Mouse (Mus musculus) liver, embryonic 14.5 days (tissue): ENCODE measurements at regions not wholly inside any gene's neighbourhood (a gene's known extent, or its start where the extent isn't known, plus 50 kb on each side); places are given as distances from the start of the nearest gene placed in this dataset.

ENCODE experiments used
- ATAC-seq: fragments of 200-750 bp; cut with Nextera tagmentation; 2 replicates; pipeline ENCODE4 v1.8.0; 2017; ENCODE audit warnings: moderate number of reproducible peaks, mild to moderate bottlenecking, moderate library complexity; ENCODE audit not compliant: insufficient read depth
- DNase-seq, 3 experiments: peaks; one replicate each; pipeline ENCODE4 v3.0.0-alpha.2; 2012 to 2013; ENCODE audit warnings: low read depth in 3 of 3, low spot score in 3 of 3
- H3K27ac ChIP-seq: fragments of 300-500 bp; sonication (generic); 2 replicates; pipeline ENCODE4 v1.5.1; 2014; ENCODE audit warnings: moderate library complexity, mild to moderate bottlenecking, control low read depth, inconsistent platforms
- H3K27me3 ChIP-seq: fragments of 300-500 bp; sonication (generic); 2 replicates; pipeline ENCODE4 v1.6.1; 2014; ENCODE audit warnings: mild to moderate bottlenecking, low read length, moderate library complexity; ENCODE audit not compliant: control insufficient read depth, insufficient read depth
- H3K36me3 ChIP-seq: fragments of 300-500 bp; sonication (generic); replicated peaks from 2 replicates; pipeline ENCODE4 v1.6.1; 2014; ENCODE audit warnings: low read depth; ENCODE audit not compliant: control insufficient read depth, insufficient read depth
- H3K4me1 ChIP-seq, 2 experiments: fragments of 200-500 bp in 1 of 2; fragments of 300-500 bp in 1 of 2; sonication (generic) in 1 of 2; replicated peaks; 2 replicates each; pipeline ENCODE4 v1.6.1; 2012 to 2014; ENCODE audit warnings: antibody characterized with exemption in 1 of 2, inconsistent platforms in 1 of 2, low read length in 1 of 2; ENCODE audit not compliant: control insufficient read depth in 2 of 2, insufficient read depth in 2 of 2
- H3K4me2 ChIP-seq: fragments of 300-500 bp; sonication (generic); 2 replicates; pipeline ENCODE4 v1.6.1; 2014; ENCODE audit warnings: low read depth, mild to moderate bottlenecking, control low read depth, moderate library complexity
- H3K4me3 ChIP-seq, 2 experiments: fragments of 200-500 bp in 1 of 2; fragments of 300-500 bp in 1 of 2; sonication (generic) in 1 of 2; 2 replicates each; pipeline ENCODE4 v1.5.1; 2012 to 2014; ENCODE audit warnings: low read depth in 2 of 2, low read length in 2 of 2, mild to moderate bottlenecking in 2 of 2, control low read depth in 1 of 2, inconsistent platforms in 1 of 2, moderate library complexity in 1 of 2; ENCODE audit not compliant: insufficient read depth in 1 of 2
- H3K9ac ChIP-seq: fragments of 300-500 bp; sonication (generic); replicated peaks from 2 replicates; pipeline ENCODE4 v1.6.1; 2014; ENCODE audit warnings: mild to moderate bottlenecking, control low read depth, moderate library complexity
- H3K9me3 ChIP-seq: fragments of 300-500 bp; sonication (generic); 2 replicates; pipeline ENCODE4 v1.6.1; 2016; ENCODE audit warnings: low read length, mixed read lengths; ENCODE audit not compliant: control insufficient read depth
- CTCF ChIP-seq: IDR thresholded peaks from 2 replicates; pipeline ENCODE4 v1.5.1; 2016; ENCODE audit warnings: antibody characterized with exemption, low read depth, control low read depth
- EP300 ChIP-seq: IDR thresholded peaks from 2 replicates; pipeline ENCODE4 v1.6.1; 2016; ENCODE audit warnings: antibody characterized with exemption, low read depth
- WGBS: fragments of 180-500 bp; shearing (Covaris S2); extraction: QIAGEN DNeasy Blood & Tissue Kit; methylation state at CpG from one replicate; pipeline ENCODE4 v1.1.7; 2014; ENCODE audit not compliant: insufficient replicate concordance; 5-methylcytosine and 5-hydroxymethylcytosine counted together

DNA sequence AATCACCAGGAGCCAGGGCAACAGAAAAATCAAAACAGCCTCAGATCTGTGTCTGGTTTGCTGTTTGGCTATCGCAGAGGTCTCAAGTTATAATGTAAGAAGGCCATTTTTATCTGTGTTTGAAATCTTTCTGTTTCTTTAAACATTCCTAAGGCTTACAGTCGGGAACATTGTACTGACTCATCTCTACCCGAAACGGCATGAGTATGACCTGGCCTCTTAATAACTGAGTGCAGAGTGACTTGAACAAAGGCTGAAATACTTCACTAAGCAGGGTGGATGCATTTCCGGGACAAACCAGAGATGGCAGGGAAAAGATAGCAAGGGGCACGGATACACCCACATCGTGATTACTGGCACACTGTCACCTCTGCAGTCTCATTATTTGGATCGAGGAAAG is 355.1 kb downstream of the Nedd1 start:
- H3K36me3 ChIP-seq: no peaks in the 10 kb centered on the region
- no peaks in the 10 kb centered on the region for H3K27me3 ChIP-seq

DNA sequence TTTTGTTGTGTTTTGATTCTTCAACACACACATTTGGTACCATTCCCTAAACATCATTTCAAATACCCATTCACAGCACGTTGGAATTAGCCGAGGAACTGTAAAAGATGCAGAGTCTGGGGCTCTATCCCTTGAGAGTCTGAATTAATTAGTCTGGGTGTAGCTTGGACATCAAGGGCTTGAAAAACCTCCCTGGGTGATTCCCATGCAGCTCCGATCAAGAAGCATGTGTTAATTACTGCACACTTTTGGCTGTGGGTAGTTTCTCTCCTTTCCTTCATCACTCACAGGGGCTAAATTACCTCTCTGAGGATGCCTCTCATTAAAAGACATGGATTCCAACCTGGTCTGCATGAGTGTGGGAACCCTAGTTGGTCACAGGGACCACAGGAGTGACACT is 365.5 kb downstream of the Nedd1 start:
- no peak overlapping the region for H3K27ac ChIP-seq
- no peak overlapping the region for H3K9ac ChIP-seq
- DNase-seq: no peak
- no peaks in the 10 kb centered on the region for H3K27me3 ChIP-seq
- WGBS: 56% methylated on average over 3 of the region's 3 CpGs
- no peak for ATAC-seq
- no peaks in the 10 kb centered on the region for H3K4me1 ChIP-seq
- H3K36me3 ChIP-seq: no peaks in the 10 kb centered on the region
- H3K9me3 ChIP-seq: no peaks in the 10 kb centered on the region
- H3K4me2 ChIP-seq: no peak overlapping the region
- TF ChIP-seq EP300 (no peak), CTCF (no peak)
- H3K4me3 ChIP-seq: no peak overlapping the region

More for the DNA sequence above, 355.1 kb downstream of the Nedd1 start:
- WGBS: 64% methylated on average over 8 of the region's 8 CpGs
- no peak for TF ChIP-seq CTCF
- TF ChIP-seq EP300: no peak
- ATAC-seq (no peak), DNase-seq (no peak)
- Histone ChIP-seq H3K4me3 (no peak overlapping the region), H3K27ac (no peak overlapping the region), H3K9ac (no peak overlapping the region), H3K4me2 (no peak overlapping the region), H3K9me3 (no peaks in the 10 kb centered on the region), H3K4me1 (no peaks in the 10 kb centered on the region)

DNA sequence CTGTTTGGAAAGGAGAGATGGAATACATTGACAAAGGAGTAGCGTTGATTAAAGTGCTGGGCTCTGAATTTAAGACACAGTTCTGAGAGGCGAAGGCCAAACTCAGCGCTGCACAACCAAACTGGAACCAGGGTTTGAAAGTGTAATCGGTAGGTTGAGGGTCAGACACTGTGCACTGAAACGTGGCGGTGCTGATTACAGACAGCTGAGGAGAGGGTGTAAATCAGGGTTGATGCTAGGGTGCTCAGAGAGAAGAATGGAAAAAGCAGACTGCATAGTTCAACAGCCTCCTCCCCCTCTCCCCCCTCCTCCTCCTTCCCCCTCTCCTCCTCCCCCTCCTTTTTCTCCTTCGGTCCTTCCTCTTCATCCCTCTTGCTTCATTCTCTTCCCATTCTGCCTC is 373.2 kb downstream of the Nedd1 start:
- no peaks in the 10 kb centered on the region for H3K27me3 ChIP-seq
- H3K9me3 ChIP-seq: no peaks in the 10 kb centered on the region
- no peak overlapping the region for H3K27ac ChIP-seq
- H3K4me1 ChIP-seq: no peaks in the 10 kb centered on the region
- ATAC-seq: no peak
- DNase-seq: no peak
- H3K4me3 ChIP-seq: no peak overlapping the region
- no peak overlapping the region for H3K4me2 ChIP-seq
- 64% methylated on average over 7 of the region's 7 CpGs for WGBS
- no peak for TF ChIP-seq EP300
- TF ChIP-seq CTCF: no peak
- H3K9ac ChIP-seq: no peak overlapping the region
- no peaks in the 10 kb centered on the region for H3K36me3 ChIP-seq

DNA sequence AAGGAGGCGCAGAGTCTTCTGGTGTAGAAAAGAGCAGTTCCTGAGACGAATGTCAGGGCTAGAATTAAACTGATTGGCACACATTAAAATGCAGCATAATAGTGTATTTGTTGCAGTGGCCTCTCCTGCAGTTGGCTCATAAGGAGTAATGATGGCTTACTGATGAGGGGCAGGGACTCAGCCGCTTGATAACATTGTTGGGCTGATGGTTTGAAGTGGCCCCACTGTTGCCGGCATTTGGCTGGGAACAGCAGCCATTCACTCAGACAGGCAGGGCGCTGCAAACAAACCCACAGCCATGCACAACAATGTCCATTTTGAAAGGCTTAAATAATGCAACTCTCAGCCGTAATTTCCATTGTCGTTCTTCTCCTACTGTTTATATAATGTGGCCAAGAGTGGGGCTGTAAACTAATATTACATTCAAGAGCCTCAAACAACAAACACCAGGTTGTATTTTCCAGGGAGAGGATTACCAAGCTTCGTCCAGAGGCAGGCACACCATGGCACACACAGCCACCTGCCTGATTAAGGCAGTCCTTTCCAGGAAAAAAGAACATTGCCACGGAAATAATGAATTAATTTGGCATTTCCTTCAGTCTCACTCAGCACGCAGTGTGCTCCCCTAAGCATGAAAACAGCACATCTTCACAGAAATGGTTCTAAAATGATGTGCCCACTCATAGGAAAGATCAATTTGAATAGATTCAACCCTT is 374.1 kb downstream of the Nedd1 start:
- Histone ChIP-seq H3K4me1 (no peaks in the 10 kb centered on the region), H3K27me3 (no peaks in the 10 kb centered on the region), H3K9ac (no peak overlapping the region), H3K9me3 (no peaks in the 10 kb centered on the region), H3K4me3 (no peak overlapping the region), H3K4me2 (no peak overlapping the region), H3K27ac (no peak overlapping the region), H3K36me3 (no peaks in the 10 kb centered on the region)
- no peak for TF ChIP-seq CTCF
- no peak for TF ChIP-seq EP300
- DNase-seq (no peak), ATAC-seq (no peak)
- 54% methylated on average over 10 of the region's 10 CpGs for WGBS

DNA sequence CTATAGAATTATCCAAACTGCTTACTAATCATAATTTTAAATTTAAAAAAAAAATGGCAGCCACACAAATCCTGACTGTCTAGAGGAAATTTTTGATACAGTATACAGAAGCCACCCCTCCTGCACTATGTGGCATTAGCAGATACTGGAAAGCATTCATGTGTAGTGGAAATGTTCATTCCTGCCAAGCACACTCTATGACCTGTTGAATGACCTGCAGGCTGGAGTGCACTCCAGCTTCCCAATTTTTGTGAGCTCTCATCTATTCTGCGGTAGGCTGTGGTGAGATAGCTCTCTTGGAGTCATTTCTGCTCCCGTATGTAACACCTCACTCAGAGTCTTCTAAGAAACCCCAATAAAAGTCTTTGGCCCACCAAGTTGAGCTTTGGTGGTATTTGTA is 382.5 kb downstream of the Nedd1 start:
- no peak overlapping the region for H3K4me2 ChIP-seq
- H3K27me3 ChIP-seq: no peaks in the 10 kb centered on the region
- ATAC-seq (no peak), DNase-seq (no peak)
- no peak overlapping the region for H3K27ac ChIP-seq
- H3K9me3 ChIP-seq: no peaks in the 10 kb centered on the region
- no peaks in the 10 kb centered on the region for H3K36me3 ChIP-seq
- no peaks in the 10 kb centered on the region for H3K4me1 ChIP-seq
- no peak overlapping the region for H3K4me3 ChIP-seq
- WGBS: 62% methylated on average over 2 of the region's 2 CpGs
- TF ChIP-seq EP300: no peak
- TF ChIP-seq CTCF: no peak
- no peak overlapping the region for H3K9ac ChIP-seq
